Mouse (Mus musculus) heart, postnatal 36 days (tissue): ENCODE measurements around the gene Rsu1. TPM values are rescaled to one million over a fixed set of nuclear protein-coding genes. Genes with fewer than 3 reads are reported as not detected.

Experiments used
- DNase-seq, 2 experiments: peaks; one replicate each; pipeline ENCODE4 v3.0.0; 2021 to 2022
- intact Hi-C: fragments of 180-260 bp; cut with DNase I; formaldehyde crosslinking; loops from one replicate; pipeline ENCODE4 v1.15.1; 2025
- total RNA-seq, 2 experiments: library from RNA; stranded (reverse); gene quantifications; 2 replicates each; pipeline ENCODE4 v1.2.3; 2021

The Rsu1 gene
- 10 to 100 TPM; 52.3 to 56.0 TPM for total RNA-seq

- DNase-seq = peak; percentile 93 to 94
- intact Hi-C loops = loop anchor here (10.0 kb wide), 2 partner anchors 523 to 783 kb away; partner anchors contain the start of genes Hacd1 and St8sia6
These were observed at the start of gene Rsu1 for GRCm38 (mm10) chr2:13271165-13271957. Rsu1 (minus strand) TSS chr2:13271415.

GRCm38 (mm10) chr2:13303376-13303775 is 32.2 kb upstream of the Rsu1 start:
- DNase-seq = no peak
- intact Hi-C loops = no loop called here

GRCm38 (mm10) chr2:13299031-13299430 is 27.8 kb upstream of the Rsu1 start:
- intact Hi-C loops = loop anchor here (1.0 kb wide), 1 partner anchor 298 kb away; no protein-coding TSS in a partner anchor
- DNase-seq = peak in 1 of 2 experiments; percentile 16

GRCm38 (mm10) chr2:13297733-13298132 is 26.5 kb upstream of the Rsu1 start:
- no peak for DNase-seq
- intact Hi-C loops = no loop called here

- no peak for DNase-seq
- intact Hi-C loops = loop anchor here (1.0 to 5.0 kb wide), 4 partner anchors 82 to 307 kb away; no protein-coding TSS in a partner anchor
These were observed 19.4 kb upstream of the Rsu1 start for GRCm38 (mm10) chr2:13290661-13291060.

- intact Hi-C loops = loop anchor here (1.0 to 5.0 kb wide), 4 partner anchors 82 to 307 kb away; no protein-coding TSS in a partner anchor
- no peak for DNase-seq
These were observed 18.9 kb upstream of the Rsu1 start for GRCm38 (mm10) chr2:13290070-13290469.

GRCm38 (mm10) chr2:13278114-13278862 is 7.1 kb upstream of the Rsu1 start:
- no peak for DNase-seq
- intact Hi-C loops = loop anchor here (2.0 to 10.0 kb wide), 6 partner anchors 319 to 1019 kb away; partner anchors contain the start of genes Hacd1 and St8sia6

- DNase-seq = no peak
- intact Hi-C loops = loop anchor here (5.0 to 10.0 kb wide), 5 partner anchors 519 to 1021 kb away; partner anchors contain the start of genes Hacd1 and St8sia6
These were observed 4.7 kb upstream of the Rsu1 start for GRCm38 (mm10) chr2:13275874-13276273.

GRCm38 (mm10) chr2:13270736-13271135 is 479 bp downstream of the Rsu1 start:
- intact Hi-C loops = loop anchor here (10.0 kb wide), 2 partner anchors 524 to 784 kb away; partner anchors contain the start of genes Hacd1 and St8sia6
- no peak for DNase-seq

- intact Hi-C loops = loop anchor here (5.0 to 10.0 kb wide), 2 partner anchors 814 to 1266 kb away; no protein-coding TSS in a partner anchor
- no peak for DNase-seq
These were observed 2.4 kb downstream of the Rsu1 start for GRCm38 (mm10) chr2:13268681-13269293.

GRCm38 (mm10) chr2:13264875-13265274 is 6.3 kb downstream of the Rsu1 start:
- no peak for DNase-seq
- intact Hi-C loops = loop anchor here (5.0 to 10.0 kb wide), 2 partner anchors 810 to 1263 kb away; no protein-coding TSS in a partner anchor

GRCm38 (mm10) chr2:13263150-13263549 is 8.1 kb downstream of the Rsu1 start:
- intact Hi-C loops = loop anchor here (10.0 kb wide), 1 partner anchor 808 kb away; no protein-coding TSS in a partner anchor
- DNase-seq = no peak

GRCm38 (mm10) chr2:13258606-13259005 is 12.6 kb downstream of the Rsu1 start:
- intact Hi-C loops = no loop called here
- DNase-seq = no peak

GRCm38 (mm10) chr2:13240711-13241110 is 30.5 kb downstream of the Rsu1 start:
- intact Hi-C loops = no loop called here
- DNase-seq = no peak

GRCm38 (mm10) chr2:13237140-13237901 is 33.9 kb downstream of the Rsu1 start:
- intact Hi-C loops = loop anchor here (2.0 to 10.0 kb wide), 3 partner anchors 313 to 780 kb away; partner anchors contain the start of gene Pter
- peak; percentile 50 to 58 for DNase-seq

- intact Hi-C loops = loop anchor here (2.0 to 10.0 kb wide), 3 partner anchors 311 to 778 kb away; partner anchors contain the start of gene Pter
- DNase-seq = peak; percentile 42 to 54
These were observed 35.5 kb downstream of the Rsu1 start for GRCm38 (mm10) chr2:13235696-13236095.

- intact Hi-C loops = loop anchor here (5.0 to 10.0 kb wide), 2 partner anchors 310 to 777 kb away; partner anchors contain the start of gene Pter
These were observed 36.4 kb downstream of the Rsu1 start for GRCm38 (mm10) chr2:13234796-13235195.

GRCm38 (mm10) chr2:13233902-13234301 is 37.3 kb downstream of the Rsu1 start:
- DNase-seq = no peak
- intact Hi-C loops = loop anchor here (10.0 kb wide), 1 partner anchor 309 kb away; the partner anchor contains the start of gene Pter

More at GRCm38 (mm10) chr2:13234796-13235195, 36.4 kb downstream of the Rsu1 start:
- DNase-seq = no peak

- intact Hi-C loops = loop anchor here (10.0 kb wide), 1 partner anchor 309 kb away; the partner anchor contains the start of gene Pter
- DNase-seq = no peak
These were observed 37.9 kb downstream of the Rsu1 start for GRCm38 (mm10) chr2:13233254-13233835.
